Mouse (Mus musculus): ENCODE measurements around the gene Sectm1a.

- no peak for TF ChIP-seq EP300 (IDR thresholded peaks at IDR 0.05; ENCODE audit: insufficient read depth, low read depth, low read length)
- TF ChIP-seq CTCF (IDR thresholded peaks at IDR 0.05; ENCODE audit: low read depth, low read length) = no peak
- TF ChIP-seq POLR2A (IDR thresholded peaks at IDR 0.05; ENCODE audit: insufficient read depth, low read length) = no peak
Observed at GRCm38 (mm10) chr11:121127441-121127840, 46.4 kb upstream of the Sectm1a start.
